Mouse (Mus musculus) myocyte (in vitro differentiated cells): Measurements from ENCODE around the gene Thap7.

Source experiments
- CEBPB ChIP-seq: IDR thresholded peaks from 2 replicates; pipeline ENCODE4 v1.6.1; 2011; ENCODE audit warnings: mild to moderate bottlenecking, moderate library complexity; ENCODE audit not compliant: poor library complexity, insufficient read depth, severe bottlenecking
- E2F4 ChIP-seq: IDR thresholded peaks from one replicate; pipeline ENCODE4 v1.6.1; 2011; ENCODE audit warnings: mild to moderate bottlenecking, control low read depth, moderate library complexity; ENCODE audit not compliant: insufficient read depth
- MAX ChIP-seq: IDR thresholded peaks from one replicate; pipeline ENCODE4 v1.6.1; 2011; ENCODE audit warnings: low read depth, mild to moderate bottlenecking, control low read depth
- MYOG ChIP-seq, 3 experiments: IDR thresholded peaks; one replicate each; pipeline ENCODE4 v1.6.1; 2011; ENCODE audit warnings: control low read depth in 2 of 3, low read depth in 2 of 3, mild to moderate bottlenecking in 2 of 3; ENCODE audit not compliant: insufficient read length in 2 of 3, control insufficient read depth in 1 of 3, insufficient read depth in 1 of 3
- POLR2A ChIP-seq: IDR thresholded peaks from one replicate; pipeline ENCODE4 v1.6.1; 2011; ENCODE audit warnings: low read depth, mild to moderate bottlenecking, control low read depth, moderate library complexity; ENCODE audit not compliant: insufficient read length
- POLR2AphosphoS2 ChIP-seq: IDR thresholded peaks from one replicate; pipeline ENCODE4 v1.6.1; 2011; ENCODE audit warnings: low read depth, control low read depth; ENCODE audit not compliant: insufficient read length
- REST ChIP-seq: IDR thresholded peaks from one replicate; pipeline ENCODE4 v1.6.1; 2011; ENCODE audit warnings: mild to moderate bottlenecking, control low read depth, moderate library complexity; ENCODE audit not compliant: insufficient read depth, insufficient read length
- TCF12 ChIP-seq: IDR thresholded peaks from one replicate; pipeline ENCODE4 v1.6.1; 2011; ENCODE audit warnings: mild to moderate bottlenecking, control low read depth; ENCODE audit not compliant: poor library complexity, insufficient read depth, severe bottlenecking
- USF1 ChIP-seq: IDR thresholded peaks from one replicate; pipeline ENCODE4 v1.6.1; 2011; ENCODE audit warnings: low read depth, mild to moderate bottlenecking, control low read depth, moderate library complexity

DNA sequence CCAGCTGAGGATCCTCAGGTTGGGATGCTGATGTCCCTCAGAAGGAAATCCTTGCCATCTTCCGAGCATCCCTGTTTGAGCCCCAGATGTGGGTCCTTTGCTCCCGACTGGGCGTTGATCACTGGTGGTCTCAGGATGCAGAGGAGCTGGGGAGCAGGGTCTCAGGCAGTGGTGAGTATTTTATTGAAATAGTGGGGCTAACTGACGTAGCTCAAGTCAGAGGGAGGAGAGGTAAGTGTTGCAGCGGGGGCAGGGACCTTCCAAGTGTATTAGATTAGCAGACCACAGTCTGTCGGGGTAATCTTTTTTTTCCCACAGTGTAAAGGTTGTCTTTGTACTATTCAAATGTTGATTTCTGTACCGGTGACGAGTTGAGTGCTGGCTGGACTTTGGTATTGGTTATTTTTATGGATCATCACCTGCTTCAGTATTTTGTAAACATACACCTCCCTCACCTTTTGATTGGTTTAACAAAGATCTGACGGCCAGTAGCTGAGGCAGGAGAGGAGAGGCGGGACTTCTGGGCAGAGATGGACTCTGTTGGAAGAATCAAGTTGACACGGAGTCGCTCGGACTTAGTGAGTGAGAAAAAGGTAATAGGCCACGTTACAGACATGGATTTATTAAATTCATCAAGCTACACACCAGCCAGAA, 1.9 kb upstream of the Thap7 start:
- no peak for TF ChIP-seq USF1
- TF ChIP-seq POLR2A, result no peak
- TF ChIP-seq CEBPB, result no peak
- TF ChIP-seq POLR2AphosphoS2, result no peak
- no peak for TF ChIP-seq E2F4
- TF ChIP-seq MAX, result no peak
- TF ChIP-seq TCF12, result no peak
- no peak for TF ChIP-seq MYOG (IDR thresholded peaks at IDR 0.05; ENCODE audit: control insufficient read depth in 1 of 3, insufficient read depth in 1 of 3, insufficient read length in 2 of 3, low read depth in 2 of 3)
- no peak for TF ChIP-seq REST
